Mouse (Mus musculus): ENCODE measurements around the gene Mrtfa.
"Not testable (repeated sequence)": the region's sequence is repeated elsewhere in the genome, so short reads cannot be mapped to it uniquely, and the experiment has no call there.

- not testable (repeated sequence) for TF ChIP-seq CTCF (IDR thresholded peaks at IDR 0.05; ENCODE audit: low read depth, low read length); POLR2A (IDR thresholded peaks at IDR 0.05; ENCODE audit: borderline replicate concordance, low read depth, low read length)
Observed at GRCm38 (mm10) chr15:81220051-81220450, 29.5 kb upstream of the Mrtfa start.
